In genomic region chr19:47461838-47462237, GRCm38 (mm10) we compare ENCODE assay signal across 10 mouse cellular contexts. TPM values are rescaled to one million over a fixed set of nuclear protein-coding genes. Genes with fewer than 3 reads are reported as not detected.
DNase-seq lines count a peak whose midpoint lies in the region; ATAC-seq and TF ChIP-seq lines count a peak whose summit lies in the region.
"Had no signal": no experiment of that assay in that cellular context is flagged by ENCODE, and none has a peak within 500 bp of the region (broad histone marks: within the 10 kb centered on the region; RNA-seq: fewer than 3 reads in every experiment).

No protein-coding gene starts in this region.

- TF ChIP-seq EP300 in liver, postnatal 0 days (IDR thresholded peaks at IDR 0.05; ENCODE audit: low read depth): no peak; the same call in 1 of the 2 replicates

- H3K4me3 ChIP-seq in forebrain, postnatal 0 days (ENCODE audit: low read depth, low read length): no peak overlapping the region
- H3K4me3 ChIP-seq in forebrain, embryonic 15.5 days: no peak overlapping the region
- no peak overlapping the region for H3K4me3 ChIP-seq in left cerebral cortex, adult 2 months
- H3K4me3 ChIP-seq in heart, embryonic 16.5 days (ENCODE audit: low read length): no peak overlapping the region; the same call in 1 of the 2 replicates
- no peak overlapping the region for H3K4me3 ChIP-seq in liver, postnatal 0 days (ENCODE audit: low read depth, low read length)
- H3K4me3 ChIP-seq in cerebellum, adult 2 months (replicated peaks; ENCODE audit: insufficient read depth, low read depth, low read length): no peak overlapping the region

- no peaks in the 10 kb centered on the region for H3K27me3 ChIP-seq in forebrain, postnatal 0 days (ENCODE audit: insufficient read depth, low read length)
- H3K27me3 ChIP-seq in forebrain, embryonic 15.5 days: no peaks in the 10 kb centered on the region
- H3K27me3 ChIP-seq in heart, embryonic 16.5 days (ENCODE audit: control insufficient read depth, insufficient read depth, low read length): no peaks in the 10 kb centered on the region
- H3K27me3 ChIP-seq in liver, postnatal 0 days (ENCODE audit: insufficient read depth, low read length): peaks cover 10% of the 10 kb centered on the region; the same call in 1 of the 2 replicates
- H3K27me3 ChIP-seq in cerebellum, adult 2 months (ENCODE audit: control insufficient read depth, insufficient read depth, low read length): peaks cover 3% of the 10 kb centered on the region; the same call in 1 of the 2 replicates

- TF ChIP-seq CTCF in forebrain, postnatal 0 days (IDR thresholded peaks at IDR 0.05; ENCODE audit: low read depth): peak; percentile 12; the same call in 1 of the 2 replicates
- peak; percentile 25 for TF ChIP-seq CTCF in left cerebral cortex, adult 2 months (IDR thresholded peaks at IDR 0.05)
- TF ChIP-seq CTCF in liver, postnatal 0 days (IDR thresholded peaks at IDR 0.05; ENCODE audit: low read depth): peak; percentile 47
- TF ChIP-seq CTCF in cerebellum, adult 2 months (IDR thresholded peaks at IDR 0.05; ENCODE audit: borderline replicate concordance, insufficient read depth, low read depth, low read length): no peak

- H3K9me3 ChIP-seq in forebrain, postnatal 0 days (ENCODE audit: low read length): no peaks in the 10 kb centered on the region
- no peaks in the 10 kb centered on the region for H3K9me3 ChIP-seq in forebrain, embryonic 15.5 days
- H3K9me3 ChIP-seq in heart, embryonic 16.5 days (replicated peaks; ENCODE audit: control insufficient read depth, low read length): no peaks in the 10 kb centered on the region
- H3K9me3 ChIP-seq in liver, postnatal 0 days (ENCODE audit: low read length): no peaks in the 10 kb centered on the region

- no peak for ATAC-seq in forebrain, postnatal 0 days
- ATAC-seq in forebrain, embryonic 15.5 days (replicated peaks): no peak
- ATAC-seq in heart, embryonic 16.5 days (replicated peaks; ENCODE audit: extremely low read depth, insufficient read depth, low FRiP score): no peak
- ATAC-seq in liver, postnatal 0 days: no peak
- ATAC-seq: activated CD4-positive, CD25-positive, alpha-beta regulatory T cell, adult 4 months; inflammation-experienced regulatory T-cells, adult 6 months had no signal

- H3K27ac ChIP-seq in forebrain, postnatal 0 days (ENCODE audit: low read depth, low read length): no peak overlapping the region
- no peak overlapping the region for H3K27ac ChIP-seq in forebrain, embryonic 15.5 days (replicated peaks)
- no peak overlapping the region for H3K27ac ChIP-seq in left cerebral cortex, adult 2 months
- H3K27ac ChIP-seq in heart, embryonic 16.5 days (ENCODE audit: low read length): peak overlapping the region; percentile 31; the same call in 1 of the 2 replicates
- H3K27ac ChIP-seq in liver, postnatal 0 days (ENCODE audit: low read depth): 0 out of 2 replicates have a peak overlapping the region, but pooled peaks have one; percentile 22
- H3K27ac ChIP-seq in cerebellum, adult 2 months (ENCODE audit: insufficient read depth, low read length): no peak overlapping the region

- 0 out of 2 replicates have a peak, but pooled peaks cover 7% of the 10 kb centered on the region for H3K4me1 ChIP-seq in forebrain, postnatal 0 days (ENCODE audit: insufficient read depth)
- H3K4me1 ChIP-seq in forebrain, embryonic 15.5 days: peaks cover 26% of the 10 kb centered on the region
- H3K4me1 ChIP-seq in heart, embryonic 16.5 days (ENCODE audit: control insufficient read depth, insufficient read depth, low read length): peaks cover 53% of the 10 kb centered on the region
- peaks cover 37% of the 10 kb centered on the region for H3K4me1 ChIP-seq in liver, postnatal 0 days (ENCODE audit: insufficient read depth)
- H3K4me1 ChIP-seq in cerebellum, adult 2 months (ENCODE audit: control insufficient read depth, insufficient read depth, low read length): no peaks in the 10 kb centered on the region

- H3K36me3 ChIP-seq in forebrain, postnatal 0 days (ENCODE audit: insufficient read depth): no peaks in the 10 kb centered on the region
- no peaks in the 10 kb centered on the region for H3K36me3 ChIP-seq in forebrain, embryonic 15.5 days
- H3K36me3 ChIP-seq in heart, embryonic 16.5 days (ENCODE audit: control insufficient read depth, insufficient read depth): 0 out of 2 replicates have a peak, but pooled peaks cover 4% of the 10 kb centered on the region
- no peaks in the 10 kb centered on the region for H3K36me3 ChIP-seq in liver, postnatal 0 days (replicated peaks; ENCODE audit: insufficient read depth, low read length)

- DNase-seq in forebrain, postnatal 0 days: no peak
- no peak for DNase-seq in left cerebral cortex, adult 2 months (ENCODE audit: extremely low spot score in 1 of 2, low spot score in 2 of 2)
- no peak for DNase-seq in left cerebral cortex, postnatal 10 days (ENCODE audit: extremely low spot score in 1 of 2, low spot score in 2 of 2)
- DNase-seq in liver, postnatal 0 days: no peak
- DNase-seq in cerebellum, adult 2 months: no peak
- no peak for DNase-seq in MN1 (ENCODE audit: low spot score)

- H3K4me2 ChIP-seq in forebrain, postnatal 0 days (ENCODE audit: low read depth): no peak overlapping the region
- H3K4me2 ChIP-seq in forebrain, embryonic 15.5 days (replicated peaks): no peak overlapping the region
- H3K4me2 ChIP-seq in heart, embryonic 16.5 days (ENCODE audit: low read depth, low read length): peak overlapping the region; percentile 92; the same call in 1 of the 2 replicates
- no peak overlapping the region for H3K4me2 ChIP-seq in liver, postnatal 0 days (ENCODE audit: low read depth, low read length)

- 96% methylated on average over 3 of the region's 3 CpGs for WGBS in forebrain, postnatal 0 days
- 98% methylated on average over 3 of the region's 3 CpGs for WGBS in forebrain, embryonic 15.5 days
- 87% methylated on average over 3 of the region's 3 CpGs for WGBS in heart, embryonic 16.5 days
- WGBS in liver, postnatal 0 days (ENCODE audit: insufficient replicate concordance): 78% methylated on average over 3 of the region's 3 CpGs
- WGBS in cerebellum, adult 2 months: 94% methylated on average over 3 of the region's 3 CpGs

- no peak for TF ChIP-seq POLR2A in cerebellum, adult 2 months (IDR thresholded peaks at IDR 0.05; ENCODE audit: borderline replicate concordance, insufficient read depth, low read length)

- intact Hi-C loops in left cerebral cortex, adult 2 months (cut with DNase I): no loop called here
- intact Hi-C loops in left cerebral cortex, postnatal 10 days (cut with DNase I): no loop called here

- H3K9ac ChIP-seq in forebrain, postnatal 0 days: no peak overlapping the region
- no peak overlapping the region for H3K9ac ChIP-seq in forebrain, embryonic 15.5 days (replicated peaks)
- H3K9ac ChIP-seq in heart, embryonic 16.5 days (ENCODE audit: low read length): no peak overlapping the region
- no peak overlapping the region for H3K9ac ChIP-seq in liver, postnatal 0 days (replicated peaks)

RNA-seq across cellular contexts. Expression of gene Sh3pxd2a, which starts 2.4 kb away (rescaled TPM):
- total RNA-seq in forebrain, postnatal 0 days (2014; rRNA removed): 16.1 and 20.8 TPM in 2 replicates
- polyA plus RNA-seq in forebrain, postnatal 0 days (2015; fragmentation: Nextera tagmentation; extraction: Ambion mirVana): 0.98 and 1.2 TPM in 2 replicates
- polyA plus RNA-seq in forebrain, embryonic 15.5 days (2015; fragmentation: Nextera tagmentation; extraction: Ambion mirVana): 2.0 and 2.2 TPM in 2 replicates
- total RNA-seq in left cerebral cortex, adult 2 months (2021): 10 to 100 TPM; 30.2 to 36.8 TPM
- total RNA-seq in left cerebral cortex, postnatal 10 days (2021): 10 to 100 TPM; 22.8 to 23.4 TPM
- polyA plus RNA-seq in heart, embryonic 16.5 days (2015; fragmentation: Nextera tagmentation; extraction: Ambion mirVana): 4.5 and 6.3 TPM in 2 replicates
- 0.82 and 0.95 TPM in 2 replicates for polyA plus RNA-seq in liver, postnatal 0 days (2015; fragmentation: Nextera tagmentation; extraction: Ambion mirVana)
- 7.3 and 7.9 TPM in 2 replicates for polyA plus RNA-seq in cerebellum, adult 2 months (2012; rRNA removed)

Comparison
In these comparisons a context has a peak if more than half of its experiments do, and no peak if none do; other contexts are left out.
1. H3K27ac ChIP-seq: peak in heart, embryonic 16.5 days (single experiment) and liver, postnatal 0 days (single experiment); none in forebrain, postnatal 0 days (single experiment), forebrain, embryonic 15.5 days (single experiment), left cerebral cortex, adult 2 months (single experiment) and cerebellum, adult 2 months (single experiment).